Mouse (Mus musculus): Measurements from ENCODE around the gene Lrrc8c.
A peak's percentile ranks its signal among the peaks of the same experiment; 100 is the strongest.

Gene Lrrc8c

DNA sequence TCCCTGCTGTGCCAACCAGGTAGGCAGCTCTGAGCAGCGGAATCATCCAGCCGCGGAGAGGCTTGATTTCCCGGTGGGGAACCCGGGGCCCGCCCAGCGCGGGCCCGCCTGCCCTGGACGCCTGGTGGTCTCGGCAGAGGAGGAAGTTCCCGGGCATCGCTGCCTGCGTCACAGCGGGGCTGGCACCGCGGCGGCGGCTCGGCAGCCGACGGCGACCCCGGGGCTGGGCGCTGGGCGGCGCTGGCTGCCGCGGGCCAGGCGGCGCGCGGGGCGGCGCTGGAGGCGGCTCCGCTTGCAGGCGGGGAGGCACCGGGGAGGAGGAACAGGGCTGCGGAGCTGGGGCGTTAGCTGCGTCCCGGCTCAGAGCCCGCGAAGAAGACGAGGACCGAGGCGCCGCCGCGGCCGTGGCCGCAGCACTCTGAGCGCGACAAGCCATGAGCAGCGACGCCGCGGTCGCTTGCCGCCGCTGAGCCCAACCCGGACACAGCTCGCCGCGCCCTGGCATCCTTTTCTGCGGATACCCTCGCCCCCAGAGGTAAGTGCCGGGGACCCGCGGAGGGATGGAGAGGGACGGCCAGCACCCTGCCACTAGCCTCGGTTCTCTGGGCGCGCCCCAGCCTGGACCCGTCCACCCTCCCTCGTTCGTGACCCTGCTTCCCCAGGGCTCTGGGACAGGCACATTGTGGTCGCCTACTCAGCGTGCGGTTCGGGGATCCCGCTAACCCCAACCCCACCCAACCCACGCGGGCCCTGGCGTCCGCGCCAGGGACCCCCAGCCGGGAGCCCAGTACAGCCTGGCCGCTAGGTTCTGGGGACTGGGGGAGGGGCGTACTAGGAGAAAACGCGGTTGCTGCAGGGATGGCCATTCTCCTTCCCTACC lies at the start of gene Lrrc8c:
TSS of gene Lrrc8c (plus strand) at position 293 of the 880 bp plus-strand sequence.
- DNase-seq = peak; percentile 92

DNA sequence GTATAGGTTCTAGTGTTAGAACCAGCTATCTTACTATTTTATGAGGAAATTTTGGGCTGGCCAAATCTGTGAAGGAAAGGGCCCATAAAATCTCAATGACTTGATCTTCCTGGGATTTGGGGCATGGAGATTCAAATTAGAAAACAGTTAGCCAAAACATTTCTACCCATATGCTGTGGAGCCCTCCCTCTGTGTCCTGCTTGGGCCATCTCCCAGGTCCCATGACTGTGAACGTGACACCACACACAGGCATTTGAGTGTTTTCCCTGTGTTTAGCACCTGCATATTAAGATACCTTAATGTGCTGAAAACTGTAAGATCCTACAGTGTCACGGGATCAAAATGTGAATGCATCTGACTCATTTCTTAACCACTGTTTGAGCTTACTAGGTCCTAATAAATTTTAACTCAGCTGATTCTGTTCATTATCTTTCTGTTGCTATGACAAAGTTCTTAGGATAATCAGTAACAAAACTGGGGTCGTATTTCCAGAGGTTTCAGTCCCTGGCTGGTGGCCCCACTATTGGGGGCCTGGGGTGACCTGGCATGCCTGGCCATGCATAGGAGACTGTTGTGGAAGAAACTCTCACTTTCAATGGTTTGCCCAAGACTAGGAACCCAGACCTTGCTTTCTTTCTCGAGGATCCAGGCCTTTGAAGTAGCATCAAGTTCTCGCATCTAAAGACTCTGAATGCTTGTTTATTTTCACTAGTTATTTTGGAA lies 46.0 kb upstream of the Lrrc8c start:
- DNase-seq = no peak

- no peak for DNase-seq
Measured at GRCm38 (mm10) chr5:105477527-105477926, 41.7 kb upstream of the Lrrc8c start.

DNA sequence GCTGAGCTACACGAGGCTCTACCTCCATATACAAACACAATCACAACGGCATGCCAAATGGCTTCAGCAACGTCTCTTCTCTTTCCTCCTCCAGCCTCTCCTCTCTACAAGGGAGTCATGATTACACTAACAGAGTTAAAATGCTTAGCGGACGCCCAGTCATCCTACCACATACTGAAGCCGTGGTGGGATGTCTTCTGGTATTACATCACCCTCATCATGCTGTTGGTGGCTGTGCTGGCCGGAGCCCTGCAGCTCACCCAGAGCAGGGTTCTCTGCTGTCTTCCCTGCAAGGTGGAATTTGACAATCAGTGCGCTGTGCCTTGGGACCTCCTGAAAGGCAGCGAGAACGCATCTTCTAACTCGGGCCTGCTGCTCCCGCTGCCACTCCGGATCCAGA lies 39.5 kb upstream of the Lrrc8c start:
- DNase-seq = no peak

GRCm38 (mm10) chr5:105480561-105480960 lies 38.6 kb upstream of the Lrrc8c start:
- DNase-seq = no peak

DNA sequence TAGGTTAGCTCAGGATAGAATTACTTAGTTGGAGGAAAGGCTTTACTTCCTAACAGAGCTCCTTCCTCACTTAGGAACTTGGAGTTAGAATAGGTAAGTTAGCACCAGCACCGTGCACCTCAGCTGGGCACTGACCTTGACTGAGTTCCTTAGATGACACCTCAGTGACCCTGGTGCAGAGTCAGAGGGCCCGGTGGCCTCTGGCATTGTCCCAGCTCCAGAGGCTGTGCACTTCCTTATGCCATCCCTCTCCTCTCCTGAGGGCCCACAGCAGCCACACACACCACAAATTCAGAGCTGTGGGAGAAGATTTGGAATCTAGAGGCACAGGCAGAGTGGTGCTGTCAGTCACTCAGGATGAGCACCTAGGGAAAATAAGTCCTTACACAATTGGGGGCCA lies 35.6 kb upstream of the Lrrc8c start:
- no peak for DNase-seq

GRCm38 (mm10) chr5:105484247-105484646 lies 34.9 kb upstream of the Lrrc8c start:
- DNase-seq = no peak

DNA sequence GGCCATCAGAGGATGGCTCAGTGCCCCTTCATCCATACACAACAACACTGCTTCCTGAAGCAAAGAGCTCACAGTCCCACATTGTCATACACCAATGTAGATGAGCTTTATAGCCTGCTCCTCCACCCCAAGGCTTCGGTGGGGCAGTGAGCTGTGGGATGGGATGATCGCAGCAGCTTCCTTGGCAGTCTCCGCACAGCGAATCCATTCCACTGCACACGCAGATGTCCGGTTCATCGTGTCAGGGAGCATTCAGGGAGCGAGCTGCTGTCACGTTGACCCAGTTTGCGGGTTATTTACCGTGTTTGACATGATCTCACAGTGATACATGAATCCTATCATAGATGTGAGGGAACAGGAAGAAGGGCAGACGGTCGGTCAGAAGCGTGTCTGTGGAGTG lies 34.3 kb upstream of the Lrrc8c start:
- no peak for DNase-seq

- no peak for DNase-seq
Measured at GRCm38 (mm10) chr5:105490211-105490610, 29.0 kb upstream of the Lrrc8c start.

GRCm38 (mm10) chr5:105491389-105491788 lies 27.8 kb upstream of the Lrrc8c start:
- no peak for DNase-seq

DNA sequence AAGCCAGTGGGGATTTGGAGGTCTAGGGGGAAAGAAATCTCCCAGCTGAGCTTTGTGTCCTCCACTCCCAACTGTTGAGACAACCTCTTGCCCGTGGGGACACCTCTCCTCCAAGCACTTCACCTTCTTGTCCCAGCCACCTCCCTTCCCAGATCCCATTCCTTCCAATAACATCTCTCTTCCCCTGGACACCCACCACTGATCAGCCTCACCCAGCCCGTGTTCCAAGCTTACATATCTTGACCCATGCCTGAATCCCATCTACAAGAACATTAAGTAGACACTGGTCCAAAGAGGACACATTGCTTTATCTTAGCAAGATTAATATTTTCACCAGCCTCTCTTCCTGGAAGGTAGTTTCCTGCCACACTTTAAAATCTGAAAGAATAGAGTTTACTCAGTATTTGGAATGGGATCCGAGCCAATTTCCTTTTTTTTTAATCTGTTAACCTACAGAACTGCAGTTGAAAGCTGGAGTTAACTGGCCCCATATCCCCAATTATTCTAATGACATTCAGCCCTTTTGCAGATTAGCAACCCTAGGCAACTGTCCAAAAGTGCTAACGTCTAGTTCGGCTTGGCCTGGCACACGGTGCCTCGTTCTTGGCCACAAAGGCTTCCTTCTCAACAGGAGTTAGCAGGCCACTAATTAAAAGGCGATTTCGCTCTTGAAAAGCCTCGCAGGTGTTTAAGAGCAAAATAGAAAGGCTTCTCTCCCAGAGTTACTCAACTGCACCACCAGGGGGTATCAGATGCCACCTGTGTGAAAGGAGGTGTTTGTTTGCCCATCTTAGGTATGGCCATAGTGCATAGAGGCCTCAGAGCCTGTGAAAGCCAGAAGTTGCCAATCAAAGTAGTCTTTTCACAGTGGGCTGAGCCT lies 26.6 kb upstream of the Lrrc8c start:
- DNase-seq = no peak

DNA sequence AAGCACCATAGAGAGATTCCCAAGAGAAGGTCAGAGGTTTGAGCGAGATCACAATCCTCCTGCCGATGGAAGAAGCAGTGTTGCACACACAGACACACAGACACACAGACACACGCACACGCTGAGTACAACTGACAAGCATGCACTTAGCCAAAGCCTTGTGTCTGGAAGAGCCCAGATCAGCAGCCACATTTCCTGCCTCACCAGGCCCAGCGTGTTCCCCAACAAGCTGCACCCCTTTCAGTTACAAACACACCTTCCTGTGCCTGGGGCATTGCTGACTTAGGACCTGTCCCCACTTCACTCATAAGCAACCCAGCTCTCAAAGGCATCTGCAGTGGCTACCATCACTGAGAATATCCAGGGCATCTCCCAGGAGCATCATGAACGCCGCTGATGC lies 25.8 kb upstream of the Lrrc8c start:
- DNase-seq = no peak

DNA sequence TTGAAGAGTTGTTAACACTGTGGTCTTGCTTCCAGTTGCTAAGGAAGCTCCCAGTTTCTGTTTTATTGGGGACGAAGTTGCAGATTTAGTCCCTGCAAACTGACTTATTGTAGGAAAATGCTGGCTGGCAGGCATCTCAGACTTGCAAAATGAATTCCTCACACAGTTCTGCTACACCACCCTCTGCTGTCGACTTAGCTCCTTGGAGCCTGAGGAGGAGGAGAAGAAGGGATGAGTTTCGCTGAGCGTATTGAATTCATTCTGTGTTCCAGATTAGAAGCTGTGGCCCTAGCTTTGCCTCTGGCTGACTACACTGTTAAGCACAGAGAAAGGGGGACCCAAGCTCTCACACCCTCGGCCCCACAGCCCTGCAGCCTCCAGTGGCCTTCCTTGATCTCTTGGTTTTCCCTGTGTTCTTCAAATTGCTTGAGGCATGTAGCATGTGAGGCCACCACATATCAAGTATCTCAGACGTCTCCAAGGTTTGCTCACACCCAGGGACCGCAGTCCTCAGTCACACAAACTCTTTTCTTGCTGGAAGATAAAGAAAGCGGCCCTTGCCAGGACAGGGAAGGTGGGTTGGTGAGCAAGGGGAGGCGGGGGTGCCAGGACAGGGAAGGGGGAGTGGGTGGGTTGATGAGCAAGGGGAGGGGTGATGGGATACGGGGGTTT lies 24.8 kb upstream of the Lrrc8c start:
- DNase-seq = no peak

- peak; percentile 79 for DNase-seq
Measured at GRCm38 (mm10) chr5:105494918-105495901, 24.0 kb upstream of the Lrrc8c start.

DNA sequence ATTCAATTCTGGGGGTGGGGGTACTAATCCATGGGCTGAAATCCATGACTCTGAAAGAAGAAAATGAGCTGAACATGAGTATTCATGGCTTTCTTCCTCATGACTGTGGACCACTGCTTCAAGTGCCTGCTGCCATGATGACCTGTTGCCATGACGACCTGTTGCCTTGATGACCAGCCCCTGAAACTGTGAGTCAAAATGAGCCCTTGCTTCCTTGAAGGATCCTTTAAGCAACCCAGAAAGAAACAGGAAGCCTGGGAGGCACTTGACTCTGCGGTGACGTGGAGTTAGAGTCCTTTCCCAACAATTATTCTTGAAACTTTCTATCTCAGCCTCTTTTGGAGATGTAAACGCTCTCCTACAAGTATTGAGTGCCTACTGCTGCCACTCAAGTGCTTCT lies 23.1 kb upstream of the Lrrc8c start:
- no peak for DNase-seq

DNA sequence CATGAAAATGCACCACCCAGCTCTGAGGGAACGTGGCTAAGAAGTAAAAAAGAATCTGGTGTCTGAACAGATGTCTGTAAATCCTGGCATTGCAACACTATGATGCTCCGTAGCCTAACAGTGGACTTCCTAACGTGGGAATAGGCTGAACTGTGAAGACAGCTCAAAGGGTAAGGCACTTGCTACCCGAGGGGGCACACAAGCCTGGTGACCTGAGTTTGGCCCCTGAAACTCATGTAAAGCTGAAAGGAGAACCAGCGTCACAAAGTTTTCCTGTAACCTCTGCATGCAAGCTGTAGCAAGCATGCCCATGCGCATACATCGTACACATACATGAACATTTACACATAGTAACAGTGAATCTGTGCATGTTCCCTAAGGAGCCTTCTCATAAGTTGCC lies 22.6 kb upstream of the Lrrc8c start:
- DNase-seq = no peak

DNA sequence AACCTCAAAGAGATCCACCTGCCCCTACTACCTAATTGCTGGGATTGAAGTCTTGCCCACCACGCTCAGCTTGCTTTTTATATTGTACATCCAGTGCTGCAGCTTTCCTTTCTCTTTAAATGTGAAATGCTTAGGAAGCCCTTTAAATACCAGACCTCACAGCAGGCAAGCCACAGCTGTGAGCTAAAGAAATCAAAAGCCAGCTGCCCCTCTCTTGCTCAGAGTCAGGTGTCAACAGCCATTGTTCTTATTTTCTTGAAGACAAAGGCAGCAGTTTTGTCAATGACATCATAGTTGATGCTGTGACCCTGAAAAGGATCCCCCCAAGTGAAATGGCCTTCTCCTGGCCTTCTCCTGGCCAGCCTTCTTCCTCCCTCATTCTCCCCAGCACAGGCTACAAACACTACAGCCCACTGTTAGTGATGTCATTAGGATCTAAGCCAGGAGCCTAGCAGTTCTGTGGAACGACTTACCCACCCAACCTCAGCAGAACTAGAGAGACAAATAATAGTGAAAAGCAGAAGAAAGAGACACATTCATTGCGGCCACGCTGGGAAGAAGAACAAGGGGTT lies 20.7 kb upstream of the Lrrc8c start:
- DNase-seq = no peak

DNA sequence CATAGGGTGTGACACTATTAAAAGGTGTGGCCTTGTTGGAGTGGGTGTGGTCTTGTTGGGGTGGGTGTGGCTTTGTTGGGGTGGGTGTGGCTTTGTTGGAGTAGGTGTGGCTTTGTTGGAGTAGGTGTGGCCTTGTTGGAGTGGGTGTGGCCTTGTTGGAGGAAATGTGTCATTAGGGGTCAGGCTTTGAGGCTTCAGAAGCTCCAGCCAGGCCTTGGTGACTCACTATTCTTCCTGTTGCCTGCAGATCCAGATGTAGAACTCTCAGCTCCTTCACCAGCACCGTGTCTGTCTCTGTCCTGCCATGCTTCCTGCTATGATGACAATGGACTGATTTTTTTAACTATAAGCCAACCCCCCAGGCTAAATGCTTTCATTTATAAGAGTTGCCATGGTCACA lies 19.8 kb upstream of the Lrrc8c start:
- DNase-seq = no peak

DNA sequence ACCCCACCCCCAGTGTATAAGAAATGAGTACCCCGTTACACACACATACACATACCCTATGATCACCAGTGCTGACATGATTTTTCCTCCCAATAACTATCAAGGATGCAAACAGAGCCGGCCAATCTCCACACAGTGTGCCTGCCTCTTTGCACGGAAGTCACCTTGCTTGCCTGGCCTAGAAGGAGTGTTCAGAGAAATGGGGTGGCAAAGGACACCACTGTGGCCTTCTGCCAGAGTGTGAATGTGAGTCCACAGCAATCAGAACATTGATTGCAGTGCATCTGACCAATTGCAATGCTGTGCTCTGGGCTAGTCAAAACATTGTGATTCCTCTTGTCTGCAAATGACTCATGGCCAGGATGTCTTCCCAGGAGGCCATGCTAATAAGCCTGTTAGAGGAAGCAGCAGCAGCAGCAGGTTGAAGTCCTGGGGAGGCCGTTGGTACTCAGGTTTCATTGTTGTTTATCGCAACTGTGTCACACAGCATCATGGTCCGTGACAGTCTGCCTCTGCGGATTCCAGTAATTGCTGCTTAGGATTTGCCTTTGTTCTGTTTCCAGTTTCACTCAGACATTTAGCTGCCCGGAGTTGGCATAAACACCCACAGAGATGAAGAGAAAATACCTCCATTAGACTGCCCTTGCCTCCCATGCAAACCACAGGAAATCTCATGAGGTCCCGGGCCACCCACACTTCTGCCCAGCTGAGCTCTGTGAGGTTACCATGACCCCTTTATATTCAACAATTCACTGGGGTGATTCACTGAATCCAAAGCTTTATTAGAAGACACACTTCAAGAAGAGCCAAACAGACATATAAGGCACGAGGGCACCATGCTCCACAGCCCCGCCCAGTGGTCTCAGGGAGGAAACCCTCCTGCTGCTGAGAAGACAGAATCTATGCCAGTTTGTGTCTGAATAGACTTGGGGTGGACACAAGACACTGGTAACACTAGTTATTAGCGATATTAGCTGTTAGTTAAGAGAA lies 18.8 kb upstream of the Lrrc8c start:
- no peak for DNase-seq

GRCm38 (mm10) chr5:105501136-105501535 lies 18.1 kb upstream of the Lrrc8c start:
- DNase-seq = no peak

Data from liver (tissue).